Mouse (Mus musculus) skeletal muscle tissue, adult 2 months (tissue): ENCODE measurements around the gene Ccm2.
A peak's percentile ranks its signal among the peaks of the same experiment; 100 is the strongest.
"Not testable (repeated sequence)": the region's sequence is repeated elsewhere in the genome, so short reads cannot be mapped to it uniquely, and the experiment has no call there.

Source experiments
- DNase-seq: peaks from one replicate; pipeline ENCODE4 v3.0.0-alpha.2; 2012; ENCODE audit warnings: low read depth, low spot score

The Ccm2 gene

DNA sequence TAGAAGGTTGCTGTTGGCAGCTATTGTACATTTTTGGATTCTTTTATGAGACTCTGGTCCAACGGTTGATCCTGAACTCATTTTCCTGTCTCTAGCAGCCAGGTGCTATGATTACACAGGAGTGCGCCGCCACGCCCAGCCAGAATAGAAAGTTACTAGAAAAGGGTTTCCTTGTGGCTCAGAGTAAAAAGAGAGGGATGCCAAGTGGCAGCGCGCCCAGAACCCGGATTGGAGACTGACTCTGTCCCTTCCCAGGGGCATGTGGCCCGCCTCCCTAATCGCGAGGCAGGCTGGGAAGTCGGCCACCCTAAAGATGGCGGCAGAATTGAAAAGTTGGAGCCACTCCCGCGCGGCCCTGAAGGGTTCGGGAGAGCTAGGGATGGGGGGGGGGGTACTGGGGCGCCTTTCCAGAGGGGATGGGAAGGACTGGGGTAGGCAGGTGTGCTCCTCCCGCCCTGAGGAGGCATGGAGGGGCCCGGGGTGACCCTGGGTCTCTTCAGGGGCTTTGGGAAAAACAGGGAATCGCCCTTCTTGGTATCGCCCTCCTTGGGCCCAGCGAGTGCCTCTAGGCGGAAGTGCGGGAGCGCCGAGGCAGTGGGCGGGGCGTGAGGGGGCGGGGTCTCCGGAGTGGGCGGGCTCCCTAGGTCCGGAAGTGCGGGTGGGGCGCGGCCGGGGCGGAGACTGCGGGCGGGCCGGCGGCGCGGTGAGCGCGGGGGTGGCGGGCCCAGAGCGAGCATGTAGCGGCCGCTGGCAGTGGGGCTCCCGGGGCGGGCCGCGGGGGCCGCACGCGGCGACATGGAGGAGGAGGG is at the start of gene Ccm2:
Gene Ccm2, plus strand, starts transcription at position 683 of the 809 bp plus-strand sequence.
- peak; percentile 95 for DNase-seq

DNA sequence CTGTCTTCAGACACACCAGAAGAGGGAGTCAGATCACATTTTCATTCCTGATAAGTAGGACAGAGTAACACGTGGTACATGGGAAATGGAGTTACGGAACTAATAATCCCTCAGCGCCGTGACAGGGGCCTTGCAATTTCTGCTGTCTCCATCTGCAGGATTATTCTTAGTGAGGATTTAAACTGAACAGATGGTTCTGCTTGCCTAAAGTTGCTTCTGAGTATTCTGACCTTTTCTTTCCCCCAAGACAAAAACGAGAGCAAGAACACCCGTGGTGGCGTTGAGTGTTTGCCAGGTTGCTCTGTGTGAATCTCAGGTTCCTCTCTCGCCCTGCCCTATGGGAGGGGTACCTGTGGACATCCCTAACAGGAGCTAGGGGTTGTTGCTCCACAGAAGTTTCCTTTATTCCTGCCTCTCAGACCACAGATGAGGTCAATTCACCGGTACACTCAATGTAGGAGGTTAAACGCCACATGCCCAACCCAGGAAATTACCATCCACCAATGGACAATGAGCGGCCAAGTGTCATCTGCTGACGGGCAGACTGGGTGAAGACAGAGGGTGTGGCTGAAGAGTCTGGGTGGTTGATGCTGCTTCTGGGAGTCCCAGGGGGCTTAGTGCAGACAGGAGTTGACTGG is 49.3 kb upstream of the Ccm2 start:
- peak; percentile 28 for DNase-seq

DNA sequence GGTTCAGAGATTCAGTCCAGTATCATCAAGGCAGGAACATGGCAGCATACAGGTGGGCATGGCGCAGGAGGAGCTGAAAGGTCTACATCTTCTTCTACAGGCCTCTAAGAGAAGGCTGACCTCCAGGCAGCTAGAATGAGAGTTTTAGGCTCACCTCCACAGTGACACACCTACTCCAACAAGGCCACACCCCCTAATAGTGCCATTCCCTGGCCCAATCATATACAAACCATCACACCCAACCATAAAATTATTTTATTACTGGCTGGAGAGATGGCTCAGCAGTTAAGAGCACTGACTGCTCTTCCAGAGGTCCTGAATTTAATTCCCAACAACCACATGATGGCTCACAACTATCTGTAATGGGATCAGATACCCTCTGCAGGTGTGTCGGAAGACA is 44.2 kb upstream of the Ccm2 start:
- no peak for DNase-seq

DNA sequence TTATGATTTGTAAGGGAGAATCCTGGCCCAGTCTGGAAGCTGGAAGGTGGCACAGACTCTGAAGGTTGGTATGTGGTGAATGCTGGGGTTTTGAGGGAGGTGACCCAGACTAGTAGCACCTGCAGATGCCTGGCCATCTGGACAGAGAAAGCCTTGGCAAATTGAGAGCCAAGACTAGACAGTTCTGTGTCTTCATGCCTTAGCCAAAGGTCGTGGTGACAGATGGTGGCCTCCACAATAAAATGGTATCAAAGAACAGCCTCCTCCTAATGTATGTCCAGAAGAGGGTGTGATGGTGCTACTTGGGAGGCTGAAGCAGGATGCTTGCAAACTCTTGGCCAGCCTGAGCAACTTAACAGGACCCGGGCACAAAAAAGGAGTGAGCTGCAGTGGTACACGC is 42.5 kb upstream of the Ccm2 start:
- DNase-seq, result no peak

DNA sequence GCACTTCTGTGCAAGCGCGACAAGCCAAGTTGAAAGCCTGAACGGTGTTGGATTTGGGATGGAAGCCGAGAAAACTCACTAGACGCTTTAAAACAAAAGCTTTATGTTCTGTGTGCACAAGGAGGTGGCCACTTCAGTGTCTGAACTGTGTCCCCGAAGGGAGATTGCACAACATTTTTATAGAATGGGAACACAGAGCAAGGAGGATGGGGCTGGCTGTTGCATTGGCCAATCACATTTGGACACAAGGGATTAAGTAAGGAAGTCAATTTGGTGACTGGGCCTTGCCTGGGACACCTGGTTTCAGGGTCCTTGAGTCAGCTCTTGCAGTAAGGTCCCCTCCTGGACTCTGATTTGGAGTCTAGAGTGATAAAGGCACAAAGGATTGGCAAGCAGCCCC is 42.0 kb upstream of the Ccm2 start:
- DNase-seq, result no peak

DNA sequence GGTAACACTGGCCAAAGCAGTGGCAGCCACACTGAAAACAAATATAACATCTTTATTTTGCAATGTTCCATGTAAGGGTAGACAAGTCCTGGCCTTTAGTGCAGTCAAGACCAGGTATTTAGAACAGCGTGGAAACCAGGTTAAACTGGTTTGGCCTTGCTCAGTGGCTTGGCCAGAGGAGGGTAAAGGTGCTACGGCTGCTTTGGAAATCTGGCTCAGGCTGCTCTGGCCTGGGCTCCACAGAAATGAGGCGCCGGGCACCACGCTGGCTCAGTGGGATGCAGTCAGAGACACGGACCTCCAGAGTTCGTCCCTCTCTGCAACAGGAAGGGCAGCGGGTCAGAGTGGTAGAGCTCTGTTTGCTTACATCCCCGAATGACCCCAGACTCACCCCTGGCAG is 40.2 kb upstream of the Ccm2 start:
- no peak for DNase-seq

DNA sequence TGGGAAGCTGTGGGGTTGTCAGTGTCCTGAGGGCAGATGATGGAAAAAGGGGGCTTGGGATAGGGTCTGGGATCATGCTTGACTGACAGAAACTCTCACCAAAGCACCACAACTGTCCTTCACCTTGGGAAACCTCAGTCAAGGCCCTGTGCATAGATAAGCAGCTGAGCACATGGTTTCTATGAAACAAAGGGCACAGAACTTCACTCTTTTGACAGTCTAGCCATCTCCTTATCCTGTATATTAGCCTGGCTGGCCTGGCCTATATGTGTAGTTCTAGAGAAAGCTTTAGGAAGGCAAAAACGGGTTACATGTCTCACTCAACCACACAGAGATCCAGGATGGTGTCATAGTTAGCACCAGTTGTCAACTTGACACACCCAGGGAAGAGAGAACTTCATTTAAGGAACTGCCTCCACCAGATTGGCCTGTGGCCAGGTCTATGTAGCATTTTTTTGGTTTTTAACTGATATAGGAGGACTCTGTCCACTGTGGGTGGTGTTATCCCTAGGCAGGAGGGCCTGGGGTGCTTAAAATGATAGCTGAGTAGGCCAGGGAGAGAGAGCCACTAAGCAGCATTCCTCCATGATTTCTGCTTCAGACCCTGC is 38.3 kb upstream of the Ccm2 start:
- DNase-seq, result no peak

DNA sequence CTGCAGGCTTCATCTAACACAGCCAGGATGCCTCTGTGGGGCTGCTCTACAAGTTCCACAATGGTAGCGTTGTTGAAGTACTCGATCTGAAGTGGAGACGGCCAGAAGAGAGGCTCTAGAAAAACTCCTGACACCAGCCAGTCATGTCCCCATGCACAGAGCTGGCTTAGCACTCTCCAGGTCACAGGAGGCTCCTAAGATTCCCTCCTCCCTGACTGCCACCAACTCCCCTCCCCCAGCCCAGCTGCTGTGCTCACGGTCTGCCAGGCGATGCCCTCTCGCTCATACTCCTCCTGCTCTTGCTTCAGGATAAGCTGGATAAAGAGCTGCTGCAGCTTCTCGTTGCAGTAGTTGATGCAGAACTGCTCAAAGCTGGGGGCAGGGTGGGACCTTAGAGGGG is 31.9 kb upstream of the Ccm2 start:
- DNase-seq, result peak; percentile 45

DNA sequence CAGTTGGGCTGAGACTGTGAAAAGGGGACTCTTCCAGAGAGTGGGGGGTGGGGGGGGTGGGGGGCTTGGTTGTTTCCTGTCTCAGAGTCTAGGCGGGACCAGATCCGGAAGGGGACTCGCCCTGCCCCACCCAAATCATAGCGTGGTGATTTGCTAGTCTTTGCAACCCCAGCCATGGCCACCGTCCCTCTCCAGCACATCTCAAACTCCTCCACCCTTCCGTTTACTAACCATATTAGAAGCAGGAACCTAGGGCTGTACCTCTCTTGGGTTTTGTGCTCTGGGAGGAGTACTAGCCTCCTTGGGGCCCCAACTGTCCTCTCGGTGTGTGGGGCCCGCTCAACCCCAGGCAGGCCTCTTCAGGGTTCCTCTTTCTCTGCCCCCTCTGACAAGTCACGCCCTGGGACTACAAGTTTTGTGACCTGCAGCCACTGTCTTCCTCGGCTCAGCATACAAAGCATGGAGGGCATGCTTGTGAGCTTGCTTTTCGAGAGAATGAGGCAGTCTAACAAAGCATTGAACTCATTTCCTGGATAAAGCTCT is 27.1 kb upstream of the Ccm2 start:
- no peak for DNase-seq

DNA sequence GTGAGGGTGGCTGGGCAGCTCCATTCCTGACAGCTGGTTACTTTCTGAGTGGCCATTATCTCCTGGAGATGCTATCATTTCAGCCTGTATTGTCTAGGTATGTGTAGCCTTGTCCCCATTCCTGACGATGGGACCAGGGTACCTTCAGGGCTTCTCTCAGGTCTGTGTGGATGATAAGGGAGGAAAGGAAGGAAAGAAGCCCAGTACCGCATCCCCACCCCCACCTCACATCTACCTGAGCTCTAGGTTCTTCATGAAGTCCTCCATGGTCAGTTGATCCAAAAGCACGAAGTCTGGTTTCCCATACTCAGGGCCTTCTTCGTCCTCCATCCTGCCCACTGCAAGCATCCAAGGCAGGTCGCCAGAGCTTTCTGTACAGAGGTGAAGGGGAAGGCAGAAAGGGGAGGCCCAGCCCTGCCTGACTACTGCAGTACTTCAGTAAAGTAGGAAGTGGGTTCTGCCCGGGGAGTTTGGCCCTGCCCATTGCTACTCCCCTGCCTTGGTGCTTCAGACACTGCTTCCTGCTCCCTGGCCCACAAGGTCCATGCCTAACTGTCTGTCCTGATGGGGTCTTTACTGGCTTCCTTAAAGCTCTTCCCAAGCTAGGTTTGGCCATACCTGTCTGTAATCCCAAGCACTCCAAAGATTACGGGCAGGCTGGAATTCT is 26.0 kb upstream of the Ccm2 start, which contains the start of gene Myo1g:
Gene Myo1g, minus strand, starts transcription at position 459 of the 667 bp plus-strand sequence.
- peak; percentile 30 for DNase-seq

DNA sequence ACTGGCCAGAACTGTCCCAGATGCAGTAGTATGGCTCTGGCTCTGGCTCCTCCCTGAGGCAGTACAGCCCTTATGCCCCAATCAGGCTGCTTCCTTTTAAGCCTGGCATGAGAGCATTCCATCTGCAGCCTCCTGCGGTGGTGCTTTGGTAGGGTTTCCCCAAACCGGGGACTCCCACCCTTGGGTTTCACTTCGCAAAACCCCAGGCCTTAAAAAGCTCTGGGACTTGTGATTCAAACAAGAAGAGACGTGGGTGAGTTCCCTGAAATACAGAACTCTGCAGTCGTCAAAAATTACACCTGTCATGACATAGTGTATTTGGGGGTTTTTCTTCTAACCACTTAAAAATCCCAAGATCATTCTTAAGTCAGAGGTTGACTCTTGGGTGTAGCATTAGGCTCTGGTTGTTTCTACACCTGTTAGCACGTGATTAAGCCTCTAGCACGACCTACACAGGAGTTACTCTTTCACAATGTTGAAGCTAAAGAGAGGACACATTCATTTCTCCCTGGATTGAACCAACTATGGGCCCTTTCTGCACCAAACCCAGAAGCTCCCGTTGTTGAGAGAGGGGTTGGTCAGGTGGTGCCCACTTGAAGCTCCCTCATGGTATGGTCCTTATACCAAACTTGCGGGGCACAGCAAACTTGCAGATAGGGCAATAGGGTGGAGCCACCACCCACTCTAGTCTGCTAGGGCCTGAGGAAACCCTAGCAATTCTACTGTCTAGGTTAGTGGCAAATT is 23.7 kb upstream of the Ccm2 start:
- peak; percentile 23 for DNase-seq

DNA sequence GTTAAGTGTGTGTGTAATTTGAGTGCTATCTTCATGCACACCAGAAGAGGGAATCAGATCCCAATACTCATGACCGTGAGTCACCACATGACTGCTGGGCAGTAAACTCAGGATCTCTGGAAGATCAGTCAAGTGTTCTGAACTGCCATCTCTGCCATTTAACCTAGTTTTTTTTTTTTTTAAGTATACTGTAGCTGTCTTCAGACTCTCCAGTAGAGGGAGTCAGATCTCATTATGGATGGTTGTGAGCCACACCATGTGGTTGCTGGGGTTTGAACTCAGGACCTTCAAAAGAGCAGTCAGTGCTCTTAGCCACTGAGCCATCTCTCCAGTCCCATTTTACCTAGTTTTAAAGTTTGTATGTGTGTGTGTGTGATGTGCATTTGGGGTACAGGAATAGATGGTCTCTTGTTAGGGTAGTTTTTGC is 23.0 kb upstream of the Ccm2 start:
- DNase-seq, result no peak

DNA sequence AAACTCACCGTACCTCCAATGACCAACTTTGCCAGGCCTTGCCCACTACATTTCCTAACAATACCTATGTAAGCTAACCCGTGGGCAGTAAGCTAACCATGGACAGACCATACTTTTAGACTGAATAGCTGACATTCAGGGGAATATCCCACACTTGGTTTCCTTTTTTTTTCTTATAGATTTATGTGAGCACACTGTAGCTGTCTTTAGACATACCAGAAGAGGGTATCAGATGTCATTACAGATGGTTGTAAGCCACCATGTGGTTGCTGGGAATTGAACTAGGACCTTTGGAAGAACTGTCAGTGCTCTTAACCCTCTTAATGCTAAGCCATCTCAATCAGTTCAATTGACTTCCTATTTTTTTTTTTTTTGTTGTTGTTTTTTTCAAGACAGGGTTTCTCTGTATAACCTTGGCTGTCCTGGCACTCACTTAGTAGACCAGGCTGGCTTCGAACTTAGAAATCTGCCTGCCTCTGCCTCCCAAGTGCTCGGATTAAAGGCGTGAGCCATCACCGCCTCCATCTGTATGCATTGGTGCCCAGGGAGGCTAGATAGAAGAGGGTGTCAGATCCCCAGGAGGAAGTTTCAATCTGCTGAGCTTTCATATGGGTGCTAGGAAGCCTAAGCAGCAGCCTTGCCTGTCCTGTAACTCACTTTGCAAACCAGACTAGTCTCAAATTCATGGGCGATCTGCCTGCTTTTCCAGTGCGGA is 22.4 kb upstream of the Ccm2 start:
- no peak for DNase-seq

DNA sequence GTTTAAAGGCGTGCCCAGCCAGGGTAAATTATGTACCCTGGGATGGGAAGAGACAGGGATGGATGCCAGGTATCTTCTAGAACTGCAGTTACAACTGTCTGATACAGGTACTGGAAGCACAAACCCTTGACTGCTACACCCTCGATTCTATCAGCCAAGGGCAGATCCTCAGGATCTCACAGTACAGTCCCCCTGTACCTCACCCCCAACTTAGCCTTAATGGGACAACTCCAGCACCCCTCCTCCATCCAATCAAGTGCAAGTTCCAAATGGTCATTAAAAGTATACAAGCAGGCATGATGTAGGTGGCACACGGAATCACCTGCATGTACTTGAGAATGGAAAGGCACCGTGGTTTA is 21.8 kb upstream of the Ccm2 start:
- DNase-seq, result no peak

DNA sequence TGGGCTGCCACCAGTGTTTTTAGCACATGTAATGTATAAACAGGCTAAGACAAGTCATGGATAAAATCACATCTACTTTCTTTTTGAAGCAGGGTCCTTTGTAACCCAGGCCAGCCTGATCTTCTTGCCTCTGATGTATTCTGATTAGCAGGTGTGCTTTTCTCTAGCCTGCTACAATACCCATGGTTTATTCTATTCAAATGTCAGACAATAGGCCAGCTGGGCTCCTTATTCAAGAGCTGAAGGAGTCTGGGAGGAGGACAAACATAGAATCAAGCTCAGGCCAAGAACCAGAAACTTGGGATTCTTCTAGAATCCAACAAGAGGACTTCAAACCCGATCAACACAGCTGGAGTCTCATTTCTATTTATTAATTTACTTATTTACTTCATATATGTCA is 21.4 kb upstream of the Ccm2 start:
- no peak for DNase-seq

DNA sequence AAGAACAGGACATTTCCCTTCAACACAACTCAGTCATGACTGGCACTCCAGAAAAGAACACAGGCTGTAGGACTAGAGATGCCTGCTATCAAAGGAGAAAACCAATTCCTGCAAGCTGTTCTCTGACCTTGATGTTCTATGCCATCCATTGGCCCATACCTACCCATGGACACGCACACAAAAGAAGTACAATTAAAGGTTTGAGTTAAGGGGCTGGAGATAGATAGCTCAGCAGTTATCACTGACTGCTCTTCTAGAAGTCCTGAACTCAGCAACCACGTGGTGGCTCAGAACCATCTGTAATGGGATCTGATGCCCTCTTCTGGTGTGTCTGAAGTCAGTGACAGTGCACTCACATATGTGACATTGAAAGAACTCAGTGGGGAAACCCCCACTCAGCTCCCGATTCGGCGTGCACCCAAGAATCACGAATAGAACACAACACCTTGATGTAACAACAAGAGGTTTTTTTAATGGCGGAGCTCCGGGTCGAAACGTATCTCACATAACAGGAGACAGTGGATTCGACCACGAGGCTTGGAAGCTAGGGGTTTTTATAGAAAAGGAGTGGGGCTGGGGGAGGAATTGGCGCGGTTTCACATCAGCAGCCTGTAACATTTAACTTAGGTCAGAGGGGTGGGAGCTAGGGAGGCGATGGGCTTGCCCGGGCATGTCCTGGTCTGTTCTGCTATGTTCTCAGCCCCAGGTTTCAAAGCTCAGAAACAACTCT is 20.0 kb upstream of the Ccm2 start:
- not testable (repeated sequence) for DNase-seq

DNA sequence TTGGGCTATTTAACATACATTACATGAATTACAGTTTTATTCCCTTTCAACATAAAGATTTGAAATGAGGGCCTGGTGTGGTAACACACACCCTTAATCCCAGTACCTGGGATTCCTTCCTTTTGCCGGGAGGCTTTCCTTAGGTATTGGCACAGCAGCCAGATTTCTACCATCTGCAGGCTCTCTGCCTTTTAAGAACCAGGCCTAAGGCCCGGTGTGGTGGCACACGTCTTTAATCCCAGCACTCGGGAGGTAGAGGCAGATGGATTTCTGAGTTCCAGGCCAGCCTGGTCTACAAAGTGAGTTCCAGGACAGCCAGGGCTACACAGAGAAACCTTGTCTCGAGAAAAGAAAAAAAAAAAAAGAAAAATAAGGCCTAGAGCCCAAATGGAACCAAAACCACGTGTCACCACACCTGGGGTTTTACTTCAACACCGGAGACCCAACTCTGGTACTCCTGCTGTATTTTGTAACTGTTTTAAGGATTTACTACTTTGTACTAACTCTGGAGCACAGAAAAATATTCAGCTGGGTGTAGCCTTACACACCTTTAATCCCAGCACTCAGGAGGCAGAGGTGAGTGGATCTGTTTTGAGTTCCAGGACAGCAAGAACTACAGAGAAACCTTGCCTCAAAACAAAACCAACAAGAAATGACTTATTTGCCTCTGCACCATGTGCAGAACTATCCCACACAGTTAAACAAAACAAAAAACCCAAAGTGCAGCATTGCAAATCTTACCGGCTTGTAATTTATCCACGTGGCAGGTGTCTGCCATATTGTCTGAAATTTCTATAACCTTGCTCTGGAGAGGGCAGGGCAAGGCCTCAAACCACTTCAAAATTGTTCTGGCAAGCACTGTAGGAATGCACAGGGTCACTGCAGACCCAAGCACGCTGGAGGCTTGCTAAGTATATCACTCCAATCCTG is 19.2 kb upstream of the Ccm2 start:
- no peak for DNase-seq

DNA sequence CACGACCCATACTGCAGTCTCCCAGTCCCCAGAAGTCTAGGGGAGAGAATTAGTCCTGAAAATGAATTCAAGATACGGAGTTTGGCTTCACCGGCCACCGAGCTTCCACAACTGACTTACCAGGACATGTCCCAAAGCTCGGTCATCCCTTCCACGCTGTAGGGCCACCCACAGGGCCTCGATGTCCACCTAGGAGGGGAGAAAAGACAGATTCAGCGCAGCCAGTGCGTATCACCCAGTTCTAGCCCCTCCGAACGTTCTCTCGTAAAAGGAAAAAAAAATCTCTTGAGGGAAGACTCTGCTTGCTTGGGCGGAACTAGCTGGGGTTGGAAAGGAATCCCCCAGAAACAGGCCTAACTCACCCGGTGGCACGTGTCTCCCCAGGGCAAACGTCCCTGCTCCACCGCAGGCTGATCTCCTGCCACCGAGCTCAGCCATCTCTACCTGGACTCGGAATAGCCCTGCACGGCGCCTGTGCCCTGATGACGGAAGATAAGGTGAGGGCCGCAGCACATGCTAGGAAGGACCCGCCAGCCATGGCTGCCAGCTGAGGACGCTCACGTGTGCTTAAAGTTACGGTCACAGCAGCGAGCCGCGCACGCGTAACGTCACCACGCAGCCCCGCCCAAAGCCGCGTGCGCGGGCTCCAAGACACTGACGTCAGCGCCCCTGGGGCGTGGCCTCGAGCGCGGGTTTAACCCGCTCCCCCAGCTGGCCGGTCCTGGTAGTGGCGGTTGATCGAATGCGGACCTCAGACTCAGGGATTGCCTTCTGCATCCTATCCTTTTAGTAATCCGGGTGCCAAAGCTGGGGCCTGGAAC is 18.3 kb upstream of the Ccm2 start:
- peak; percentile 96 for DNase-seq
